ENCODE assay signal across 8 mouse cellular contexts in the genomic region with DNA sequence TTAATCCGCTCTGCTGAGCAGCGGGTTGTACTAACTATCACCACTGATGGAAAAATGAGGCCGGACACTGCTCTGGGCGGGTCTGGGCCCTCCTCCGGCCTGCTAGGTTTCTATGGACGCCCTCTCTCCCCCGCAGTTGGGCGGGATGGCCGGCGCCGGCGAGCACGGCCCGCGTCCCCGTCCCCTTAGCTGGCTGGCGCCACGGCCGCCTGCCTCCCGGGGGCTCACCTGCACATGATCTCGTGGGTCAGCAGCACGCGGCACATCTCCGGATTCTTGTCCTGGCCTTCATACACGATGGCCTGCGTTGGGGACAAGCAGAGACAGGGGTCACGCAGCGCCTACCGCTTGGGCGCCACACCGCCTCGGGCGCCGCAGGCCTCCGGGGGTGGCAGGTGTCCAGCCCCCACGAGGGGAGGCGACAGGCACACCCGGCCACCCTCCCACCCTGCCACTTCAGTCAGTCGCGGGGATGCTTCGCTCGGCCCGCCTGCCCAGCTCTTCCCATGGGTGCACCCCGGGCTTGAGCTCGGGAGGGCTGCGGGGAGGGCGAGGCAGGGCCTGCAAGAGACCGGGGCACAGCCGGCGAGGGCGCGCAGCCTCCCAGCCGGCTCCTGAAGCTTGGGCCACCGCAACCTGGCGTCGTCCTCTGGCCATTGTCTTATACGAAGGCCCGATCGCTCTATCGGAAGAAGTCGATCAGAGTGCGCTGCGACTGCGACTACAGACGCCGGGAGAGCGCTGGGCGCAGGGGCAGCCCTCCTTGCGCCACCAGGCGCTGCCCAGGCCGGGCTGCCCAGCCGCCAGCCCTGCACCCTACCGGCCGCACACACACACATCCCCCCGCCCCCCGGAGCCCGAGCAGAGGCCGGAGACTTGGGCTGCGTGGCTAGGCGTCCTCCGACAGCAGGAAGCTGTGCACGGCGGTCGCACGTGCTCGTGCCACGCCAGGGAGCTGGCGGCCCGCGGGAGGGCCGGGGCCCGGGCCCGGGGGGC. TPM values are rescaled to one million over a fixed set of nuclear protein-coding genes. Genes with fewer than 3 reads are reported as not detected.
DNase-seq lines count a peak whose midpoint lies in the region; ATAC-seq and TF ChIP-seq lines count a peak whose summit lies in the region.

No protein-coding gene starts in this region.

- no peaks in the 10 kb centered on the region for H3K36me3 ChIP-seq in heart, embryonic 16.5 days (ENCODE audit: control insufficient read depth, insufficient read depth)
- H3K36me3 ChIP-seq in liver, embryonic 15.5 days (replicated peaks), result no peaks in the 10 kb centered on the region

- peak; percentile 72 for DNase-seq in gastrocnemius, adult 2 months
- no peak for DNase-seq in gastrocnemius, adult 8-10 months (ENCODE audit: low spot score in 2 of 2)
- DNase-seq in embryo, embryonic 9.5 days (ENCODE audit: extremely low spot score), result peak; percentile 75
- no peak for DNase-seq in urinary bladder, postnatal 25 days (ENCODE audit: low spot score)
- no peak for DNase-seq in urinary bladder, postnatal 14 days (ENCODE audit: low spot score)
- DNase-seq in right cerebral cortex, postnatal 14 days, result no peak

- H3K4me1 ChIP-seq in heart, embryonic 16.5 days (ENCODE audit: control insufficient read depth, insufficient read depth, low read length), result peaks cover 17% of the 10 kb centered on the region
- peaks cover 21% of the 10 kb centered on the region; the same call in 1 of the 2 replicates for H3K4me1 ChIP-seq in liver, embryonic 15.5 days (replicated peaks)

- H3K27ac ChIP-seq in gastrocnemius, adult 2 months, result peak overlapping the region; percentile 94
- peak overlapping the region; percentile 43 for H3K27ac ChIP-seq in heart, embryonic 16.5 days (ENCODE audit: low read length)
- H3K27ac ChIP-seq in liver, embryonic 15.5 days (replicated peaks), result no peak overlapping the region

- WGBS in heart, embryonic 16.5 days, result 3% methylated on average over 93 of the region's 93 CpGs
- 2% methylated on average over 92 of the region's 93 CpGs for WGBS in liver, embryonic 15.5 days (ENCODE audit: insufficient replicate concordance)

- H3K9me3 ChIP-seq in heart, embryonic 16.5 days (replicated peaks; ENCODE audit: control insufficient read depth, low read length), result no peaks in the 10 kb centered on the region
- no peaks in the 10 kb centered on the region for H3K9me3 ChIP-seq in liver, embryonic 15.5 days (replicated peaks)

- peak overlapping the region; percentile 66 for H3K9ac ChIP-seq in heart, embryonic 16.5 days (ENCODE audit: low read length)
- H3K9ac ChIP-seq in liver, embryonic 15.5 days, result no peak overlapping the region

- H3K4me3 ChIP-seq in gastrocnemius, adult 2 months, result peak overlapping the region; percentile 92
- H3K4me3 ChIP-seq in heart, embryonic 16.5 days (ENCODE audit: low read length), result peak overlapping the region; percentile 39
- H3K4me3 ChIP-seq in liver, embryonic 15.5 days (replicated peaks), result no peak overlapping the region

- intact Hi-C loops in gastrocnemius, adult 2 months (cut with DNase I), result loop anchor here (2.0 to 10.0 kb wide), 3 partner anchors 42 to 235 kb away; no protein-coding TSS in a partner anchor

- peaks cover 61% of the 10 kb centered on the region for H3K27me3 ChIP-seq in heart, embryonic 16.5 days (ENCODE audit: control insufficient read depth, insufficient read depth, low read length)
- peaks cover 97% of the 10 kb centered on the region for H3K27me3 ChIP-seq in liver, embryonic 15.5 days

- no peak; the same call in 1 of the 2 replicates for ATAC-seq in heart, embryonic 16.5 days (replicated peaks; ENCODE audit: extremely low read depth, insufficient read depth, low FRiP score)
- no peak for ATAC-seq in liver, embryonic 15.5 days (ENCODE audit: insufficient read depth)

- H3K4me2 ChIP-seq in heart, embryonic 16.5 days (ENCODE audit: low read depth, low read length), result peak overlapping the region; percentile 95
- peak overlapping the region; percentile 33 for H3K4me2 ChIP-seq in liver, embryonic 15.5 days

- peak; percentile 18; the same call in 1 of the 2 replicates for TF ChIP-seq CTCF in gastrocnemius, adult 2 months (IDR thresholded peaks at IDR 0.05)

RNA-seq across cellular contexts. Expression of a gene that starts 4.9 kb away (rescaled TPM):
- total RNA-seq in gastrocnemius, adult 2 months (2021), result 1 to 10 TPM; 7.2 to 7.7 TPM
- total RNA-seq in gastrocnemius, adult 8-10 months (2022), result 1 to 10 TPM; 5.8 to 8.5 (median 7.1) TPM
- 0.56 and 1.1 TPM in 2 replicates for polyA plus RNA-seq in heart, embryonic 16.5 days (2015; fragmentation: Nextera tagmentation; extraction: Ambion mirVana)
- polyA plus RNA-seq in liver, embryonic 15.5 days (2015; fragmentation: Nextera tagmentation; extraction: Ambion mirVana), result 0.02 and 0.05 TPM in 2 replicates

Comparison
In these comparisons a context has a peak if more than half of its experiments do, and no peak if none do; other contexts are left out.
1. DNase-seq: peak in gastrocnemius, adult 2 months (single experiment) and embryo, embryonic 9.5 days (single experiment); none in gastrocnemius, adult 8-10 months (0 of 2), urinary bladder, postnatal 25 days (single experiment), urinary bladder, postnatal 14 days (single experiment) and right cerebral cortex, postnatal 14 days (single experiment).